Mouse (Mus musculus): ENCODE results near the gene Elovl6. TPM values are rescaled to one million over a fixed set of nuclear protein-coding genes. Genes with fewer than 3 reads are reported as not detected.

Elovl6 gene
- polyA plus RNA-seq, 1 experiment from 2014 or later: 48.7 TPM

DNA sequence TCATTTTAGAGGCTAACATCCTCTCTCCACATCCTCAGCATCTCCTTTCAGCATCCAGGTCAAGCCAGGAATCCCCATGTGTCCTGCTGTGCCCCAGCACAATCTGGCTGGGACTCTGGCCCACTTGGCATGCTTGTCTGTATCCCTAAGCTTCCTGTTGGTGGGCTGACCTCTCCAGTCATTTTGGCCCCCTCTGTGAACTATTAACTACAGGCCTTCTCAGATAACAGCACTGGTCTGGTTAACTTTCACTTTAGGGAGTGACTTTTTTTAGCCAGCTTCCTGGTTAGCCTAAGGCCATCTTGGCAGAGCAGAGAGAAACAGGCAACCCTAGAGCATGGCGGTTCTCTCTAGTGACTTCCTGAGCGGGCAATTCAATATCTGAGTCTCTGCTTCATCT lies 82.1 kb downstream of the Elovl6 start:
- peak; percentile 26 for DNase-seq (ENCODE audit: low spot score)
- 40% methylated on average over 2 of the region's 2 CpGs for WGBS
- no peak overlapping the region for H3K27ac ChIP-seq (replicated peaks; ENCODE audit: low read depth, low read length)

DNA sequence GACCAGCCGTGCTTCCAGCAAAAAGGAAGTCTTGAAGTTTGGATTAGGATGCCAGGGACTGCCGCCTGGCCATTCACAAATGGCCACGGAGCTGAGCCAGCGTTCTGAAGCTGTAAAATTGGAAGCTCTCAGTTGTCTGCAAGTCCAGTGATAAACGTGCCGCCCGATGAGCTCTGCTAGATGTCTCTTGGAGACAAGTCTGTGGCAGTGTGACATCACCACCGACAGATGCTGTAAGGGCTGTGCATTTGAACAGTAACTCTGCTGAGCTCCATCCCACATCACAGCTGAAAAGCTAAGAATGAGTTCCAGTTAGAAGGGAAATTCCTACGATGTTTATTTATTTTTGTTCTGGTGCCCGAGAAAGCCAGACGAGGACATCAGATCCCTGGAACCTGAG lies 85.3 kb downstream of the Elovl6 start:
- no peak for ATAC-seq (replicated peaks; ENCODE audit: insufficient number of reproducible peaks, low FRiP score, low TSS enrichment, low read depth)
- no peaks in the 10 kb centered on the region for H3K36me3 ChIP-seq (replicated peaks; ENCODE audit: control insufficient read depth, insufficient read depth, low read depth, low read length)
- H3K9ac ChIP-seq (replicated peaks; ENCODE audit: low read length): no peak overlapping the region
- H3K4me1 ChIP-seq (ENCODE audit: control insufficient read depth, insufficient read depth, low read length): no peaks in the 10 kb centered on the region
- no peaks in the 10 kb centered on the region for H3K9me3 ChIP-seq (replicated peaks; ENCODE audit: control insufficient read depth, low read length)
- H3K27me3 ChIP-seq (ENCODE audit: control insufficient read depth, insufficient read depth, low read length): no peaks in the 10 kb centered on the region
- no peak overlapping the region for H3K4me3 ChIP-seq (ENCODE audit: low read depth, low read length)
- DNase-seq (ENCODE audit: low spot score): no peak
- H3K4me2 ChIP-seq (ENCODE audit: low read depth, low read length): no peak overlapping the region
- WGBS: 81% methylated on average over 11 of the region's 11 CpGs
- H3K27ac ChIP-seq (replicated peaks; ENCODE audit: low read depth, low read length): no peak overlapping the region

More for the DNA sequence above, 82.1 kb downstream of the Elovl6 start:
- no peak for ATAC-seq (replicated peaks; ENCODE audit: insufficient number of reproducible peaks, low FRiP score, low TSS enrichment, low read depth)
- H3K4me1 ChIP-seq (ENCODE audit: control insufficient read depth, insufficient read depth, low read length): no peaks in the 10 kb centered on the region
- no peak overlapping the region for H3K4me3 ChIP-seq (ENCODE audit: low read depth, low read length)
- H3K9me3 ChIP-seq (replicated peaks; ENCODE audit: control insufficient read depth, low read length): no peaks in the 10 kb centered on the region
- no peaks in the 10 kb centered on the region for H3K36me3 ChIP-seq (replicated peaks; ENCODE audit: control insufficient read depth, insufficient read depth, low read depth, low read length)
- H3K9ac ChIP-seq (replicated peaks; ENCODE audit: low read length): no peak overlapping the region
- H3K27me3 ChIP-seq (ENCODE audit: control insufficient read depth, insufficient read depth, low read length): no peaks in the 10 kb centered on the region
- no peak overlapping the region for H3K4me2 ChIP-seq (ENCODE audit: low read depth, low read length)

DNA sequence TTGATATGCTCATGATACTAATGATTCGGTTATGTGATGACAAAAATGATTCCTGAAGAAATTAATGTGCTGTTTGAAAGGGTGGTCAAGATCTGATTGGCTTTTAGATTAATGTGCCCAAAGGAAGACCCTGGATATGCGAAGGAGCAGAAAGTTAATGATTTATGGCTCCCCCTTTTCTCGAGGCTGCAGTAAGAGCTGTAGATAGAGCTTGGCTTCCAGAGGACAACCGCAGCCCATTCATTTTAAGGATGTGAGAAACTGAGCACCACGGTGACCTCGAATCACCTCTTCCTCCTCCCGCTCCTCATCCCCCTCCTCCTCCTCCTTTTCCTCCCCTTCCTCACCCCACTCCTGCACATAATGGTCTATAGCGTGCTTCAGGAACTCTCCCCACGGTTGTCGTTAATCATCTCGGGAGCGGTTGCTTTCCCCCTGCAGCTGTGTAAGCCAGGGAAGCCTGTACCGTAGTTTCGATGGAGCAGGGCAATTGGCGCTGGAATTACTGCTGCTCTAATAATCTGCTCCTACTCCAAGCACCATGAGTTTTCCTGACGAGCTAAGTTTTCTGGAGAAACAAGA lies 87.1 kb downstream of the Elovl6 start:
- Histone ChIP-seq H3K9ac (replicated peaks; ENCODE audit: low read length) (no peak overlapping the region), H3K4me3 (ENCODE audit: low read depth, low read length) (no peak overlapping the region), H3K36me3 (replicated peaks; ENCODE audit: control insufficient read depth, insufficient read depth, low read depth, low read length) (no peaks in the 10 kb centered on the region), H3K27ac (replicated peaks; ENCODE audit: low read depth, low read length) (no peak overlapping the region), H3K4me2 (ENCODE audit: low read depth, low read length) (no peak overlapping the region), H3K9me3 (replicated peaks; ENCODE audit: control insufficient read depth, low read length) (no peaks in the 10 kb centered on the region), H3K4me1 (ENCODE audit: control insufficient read depth, insufficient read depth, low read length) (no peaks in the 10 kb centered on the region), H3K27me3 (ENCODE audit: control insufficient read depth, insufficient read depth, low read length) (no peaks in the 10 kb centered on the region)
- no peak for DNase-seq (ENCODE audit: low spot score)
- ATAC-seq (replicated peaks; ENCODE audit: insufficient number of reproducible peaks, low FRiP score, low TSS enrichment, low read depth): no peak
- WGBS: 76% methylated on average over 16 of the region's 16 CpGs

DNA sequence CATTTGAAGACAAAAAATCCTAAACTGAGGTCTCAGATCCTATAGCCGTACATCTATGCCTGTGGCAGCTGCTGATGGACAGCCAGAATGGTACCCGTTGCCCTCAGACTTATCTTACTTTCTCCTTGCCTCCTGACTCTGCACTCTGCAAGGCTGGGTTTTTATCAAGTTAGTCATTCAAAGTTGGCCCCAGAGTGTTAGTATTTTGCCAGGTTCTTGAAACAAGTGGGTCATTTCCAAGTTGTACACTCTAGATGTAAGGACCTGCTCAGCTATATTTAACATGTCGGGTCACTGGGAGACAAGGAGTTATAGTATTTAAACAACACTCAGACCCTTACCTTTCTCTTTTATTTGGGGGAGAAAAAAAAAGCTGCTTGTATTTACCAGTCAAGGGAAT lies 88.6 kb downstream of the Elovl6 start:
- Histone ChIP-seq H3K4me3 (ENCODE audit: low read depth, low read length) (no peak overlapping the region), H3K27me3 (ENCODE audit: control insufficient read depth, insufficient read depth, low read length) (no peaks in the 10 kb centered on the region), H3K4me2 (ENCODE audit: low read depth, low read length) (no peak overlapping the region), H3K9ac (replicated peaks; ENCODE audit: low read length) (no peak overlapping the region), H3K27ac (replicated peaks; ENCODE audit: low read depth, low read length) (no peak overlapping the region), H3K9me3 (replicated peaks; ENCODE audit: control insufficient read depth, low read length) (no peaks in the 10 kb centered on the region), H3K36me3 (replicated peaks; ENCODE audit: control insufficient read depth, insufficient read depth, low read depth, low read length) (no peaks in the 10 kb centered on the region), H3K4me1 (ENCODE audit: control insufficient read depth, insufficient read depth, low read length) (no peaks in the 10 kb centered on the region)
- ATAC-seq (replicated peaks; ENCODE audit: insufficient number of reproducible peaks, low FRiP score, low TSS enrichment, low read depth) (no peak), DNase-seq (ENCODE audit: low spot score) (no peak)
- WGBS: 92% methylated on average over 3 of the region's 3 CpGs

DNA sequence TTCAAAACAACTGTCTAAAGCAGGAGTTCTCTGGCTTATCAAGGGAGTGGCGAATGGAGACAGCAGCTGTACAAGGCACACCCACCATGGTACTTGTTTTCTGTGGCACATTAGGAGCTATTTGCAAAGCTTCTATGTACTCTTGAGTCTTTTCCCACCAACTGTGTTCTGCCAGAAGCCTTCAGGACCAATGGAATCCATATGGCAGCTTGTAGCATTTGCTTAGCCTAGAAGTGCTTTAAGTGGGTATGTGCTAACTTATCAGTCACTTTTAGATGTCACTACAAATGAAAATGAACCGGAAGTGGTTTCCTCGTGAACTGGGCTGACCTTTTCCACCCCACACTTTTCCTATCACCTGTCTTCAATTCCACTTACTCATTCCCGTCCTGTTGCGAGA lies 89.1 kb downstream of the Elovl6 start:
- no peaks in the 10 kb centered on the region for H3K4me1 ChIP-seq (ENCODE audit: control insufficient read depth, insufficient read depth, low read length)
- 45% methylated on average over 5 of the region's 5 CpGs for WGBS
- H3K9me3 ChIP-seq (replicated peaks; ENCODE audit: control insufficient read depth, low read length): no peaks in the 10 kb centered on the region
- H3K4me3 ChIP-seq (ENCODE audit: low read depth, low read length): no peak overlapping the region
- H3K27me3 ChIP-seq (ENCODE audit: control insufficient read depth, insufficient read depth, low read length): no peaks in the 10 kb centered on the region
- no peak for ATAC-seq (replicated peaks; ENCODE audit: insufficient number of reproducible peaks, low FRiP score, low TSS enrichment, low read depth)
- H3K36me3 ChIP-seq (replicated peaks; ENCODE audit: control insufficient read depth, insufficient read depth, low read depth, low read length): no peaks in the 10 kb centered on the region
- H3K9ac ChIP-seq (replicated peaks; ENCODE audit: low read length): no peak overlapping the region
- DNase-seq (ENCODE audit: low spot score): no peak
- no peak overlapping the region for H3K27ac ChIP-seq (replicated peaks; ENCODE audit: low read depth, low read length)
- H3K4me2 ChIP-seq (ENCODE audit: low read depth, low read length): no peak overlapping the region

DNA sequence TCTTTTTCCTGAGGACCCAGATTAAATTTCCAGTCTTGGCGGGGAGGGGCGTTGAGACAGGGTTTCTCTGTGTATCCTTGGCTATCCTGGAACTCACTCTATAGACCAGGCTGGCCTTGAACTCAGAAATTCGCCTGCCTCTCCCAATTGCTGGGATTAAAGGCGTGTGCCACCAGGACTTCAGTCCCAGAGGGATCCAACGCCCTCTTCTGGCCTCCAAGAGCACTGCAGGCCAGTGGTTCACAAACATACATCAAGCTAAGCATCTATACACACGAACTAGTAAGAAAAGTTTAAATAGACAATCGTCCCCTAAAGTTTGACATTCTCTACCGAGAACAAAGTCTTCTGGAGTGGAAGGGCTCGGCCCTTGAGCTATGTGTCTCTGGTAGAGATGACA lies 90.0 kb downstream of the Elovl6 start:
- H3K36me3 ChIP-seq (replicated peaks; ENCODE audit: control insufficient read depth, insufficient read depth, low read depth, low read length): no peaks in the 10 kb centered on the region
- no peak for ATAC-seq (replicated peaks; ENCODE audit: insufficient number of reproducible peaks, low FRiP score, low TSS enrichment, low read depth)

DNA sequence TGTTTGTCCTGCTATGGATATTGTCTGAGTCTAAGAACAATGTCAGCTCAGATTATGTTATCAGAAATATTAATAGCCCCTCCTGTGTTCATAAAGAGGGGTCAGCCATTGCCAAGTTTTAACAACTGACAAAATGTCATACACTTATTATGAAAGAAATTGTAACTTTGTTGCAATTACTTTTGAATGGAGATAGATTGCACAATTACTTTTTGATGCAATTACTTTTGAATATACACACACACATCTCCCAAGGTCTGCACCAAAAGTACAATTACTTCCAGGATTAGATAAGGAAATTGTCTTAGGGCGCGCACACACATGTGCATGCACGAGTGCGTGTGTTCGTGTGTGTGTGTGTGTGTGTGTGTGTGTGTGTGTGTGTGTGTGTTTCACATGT lies 90.5 kb downstream of the Elovl6 start:
- Histone ChIP-seq H3K4me1 (ENCODE audit: control insufficient read depth, insufficient read depth, low read length) (no peaks in the 10 kb centered on the region), H3K9me3 (replicated peaks; ENCODE audit: control insufficient read depth, low read length) (no peaks in the 10 kb centered on the region), H3K4me2 (ENCODE audit: low read depth, low read length) (no peak overlapping the region), H3K27ac (replicated peaks; ENCODE audit: low read depth, low read length) (no peak overlapping the region), H3K4me3 (ENCODE audit: low read depth, low read length) (no peak overlapping the region), H3K9ac (replicated peaks; ENCODE audit: low read length) (no peak overlapping the region), H3K27me3 (ENCODE audit: control insufficient read depth, insufficient read depth, low read length) (no peaks in the 10 kb centered on the region), H3K36me3 (replicated peaks; ENCODE audit: control insufficient read depth, insufficient read depth, low read depth, low read length) (no peaks in the 10 kb centered on the region)
- ATAC-seq (replicated peaks; ENCODE audit: insufficient number of reproducible peaks, low FRiP score, low TSS enrichment, low read depth): no peak
- 86% methylated on average over 5 of the region's 5 CpGs for WGBS
- no peak for DNase-seq (ENCODE audit: low spot score)

More for the DNA sequence above, 90.0 kb downstream of the Elovl6 start:
- Histone ChIP-seq H3K4me2 (ENCODE audit: low read depth, low read length) (no peak overlapping the region), H3K9ac (replicated peaks; ENCODE audit: low read length) (no peak overlapping the region), H3K27ac (replicated peaks; ENCODE audit: low read depth, low read length) (no peak overlapping the region), H3K4me1 (ENCODE audit: control insufficient read depth, insufficient read depth, low read length) (no peaks in the 10 kb centered on the region), H3K9me3 (replicated peaks; ENCODE audit: control insufficient read depth, low read length) (no peaks in the 10 kb centered on the region), H3K4me3 (ENCODE audit: low read depth, low read length) (no peak overlapping the region), H3K27me3 (ENCODE audit: control insufficient read depth, insufficient read depth, low read length) (no peaks in the 10 kb centered on the region)
- 70% methylated on average over 9 of the region's 9 CpGs for WGBS
- peak; percentile 19 for DNase-seq (ENCODE audit: low spot score)

DNA sequence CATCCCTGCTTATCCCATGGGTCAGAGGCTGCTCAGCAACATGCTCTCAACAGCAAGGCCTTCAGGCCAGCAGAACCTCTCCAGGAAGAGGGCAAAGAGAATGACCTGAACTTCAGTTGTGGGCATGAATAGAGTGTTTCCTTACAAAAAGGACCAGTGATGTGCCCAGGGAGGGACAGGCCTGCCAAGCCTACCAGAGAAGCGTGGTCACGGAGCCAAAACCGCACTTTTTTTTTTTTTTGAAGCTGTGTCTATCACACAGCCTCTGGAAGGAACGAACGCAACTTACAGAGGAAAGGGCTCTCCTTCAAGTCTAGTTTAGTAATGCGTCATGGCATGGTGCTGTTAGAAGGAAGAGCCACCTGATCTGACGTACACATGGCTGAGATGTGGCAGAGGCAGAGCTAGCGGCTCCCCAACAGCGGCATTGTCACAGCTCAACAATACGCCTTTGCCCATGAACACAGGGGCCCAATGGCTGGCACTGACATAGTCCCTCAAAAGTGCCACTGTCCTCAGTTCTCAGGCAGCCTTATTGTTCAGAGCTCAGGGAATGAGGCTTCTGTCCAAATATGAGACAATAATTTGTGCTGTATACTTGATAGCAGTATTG lies 92.1 kb downstream of the Elovl6 start:
- Histone ChIP-seq H3K27ac (replicated peaks; ENCODE audit: low read depth, low read length) (no peak overlapping the region), H3K4me1 (ENCODE audit: control insufficient read depth, insufficient read depth, low read length) (no peaks in the 10 kb centered on the region), H3K9ac (replicated peaks; ENCODE audit: low read length) (no peak overlapping the region), H3K36me3 (replicated peaks; ENCODE audit: control insufficient read depth, insufficient read depth, low read depth, low read length) (no peaks in the 10 kb centered on the region), H3K4me3 (ENCODE audit: low read depth, low read length) (no peak overlapping the region), H3K27me3 (ENCODE audit: control insufficient read depth, insufficient read depth, low read length) (no peaks in the 10 kb centered on the region), H3K9me3 (replicated peaks; ENCODE audit: control insufficient read depth, low read length) (no peaks in the 10 kb centered on the region), H3K4me2 (ENCODE audit: low read depth, low read length) (no peak overlapping the region)
- WGBS: 94% methylated on average over 10 of the region's 10 CpGs
- DNase-seq (ENCODE audit: low spot score): no peak
- ATAC-seq (replicated peaks; ENCODE audit: insufficient number of reproducible peaks, low FRiP score, low TSS enrichment, low read depth): no peak

All from embryonic facial prominence, embryonic 11.5 days (tissue).